Mouse (Mus musculus): ENCODE results near the gene Lmo7.
A peak's percentile ranks its signal among the peaks of the same experiment; 100 is the strongest.

The Lmo7 gene

DNA sequence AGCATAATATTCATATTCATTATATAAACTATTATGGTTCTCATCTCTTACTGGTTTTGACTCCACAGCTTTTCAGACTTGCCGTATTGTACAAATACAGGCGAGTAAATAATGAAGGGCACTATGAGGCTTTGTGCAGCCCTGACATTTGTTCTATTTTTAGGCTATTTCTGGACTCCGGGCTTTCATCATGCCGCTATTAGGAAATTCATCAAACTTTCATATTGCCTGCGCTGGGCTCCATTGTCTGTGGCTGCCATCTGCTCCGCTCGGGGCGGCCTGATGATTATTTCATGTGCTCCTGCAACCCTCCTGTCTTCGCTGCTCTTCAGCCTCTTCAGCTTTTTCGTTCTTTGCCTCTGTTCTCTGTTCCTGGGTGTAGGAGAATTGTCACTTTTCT, 50.3 kb downstream of the Lmo7 start:
- DNase-seq (ENCODE audit: inconsistent ontology term), result no peak

DNA sequence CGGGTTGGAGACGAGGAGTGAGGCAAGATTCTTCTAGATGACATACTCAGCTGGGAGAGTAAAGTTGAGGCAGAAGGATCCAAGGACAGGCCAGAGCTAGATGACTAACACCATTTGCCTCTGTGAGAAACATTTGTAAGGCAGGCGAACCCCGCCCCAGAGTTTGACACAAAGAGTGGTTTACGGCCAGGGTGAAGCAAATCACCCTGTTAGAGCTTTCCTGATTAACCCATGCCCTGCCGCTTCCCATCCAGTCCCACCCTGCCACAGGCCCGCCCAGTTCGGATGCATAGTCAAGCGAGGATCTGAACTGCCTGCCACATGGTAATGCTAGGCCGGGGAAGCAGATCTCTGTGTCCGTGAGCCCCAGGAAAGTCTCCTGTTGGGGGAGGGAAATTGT, 51.5 kb downstream of the Lmo7 start:
- no peak for DNase-seq (ENCODE audit: inconsistent ontology term)

- peak; percentile 43 for DNase-seq (ENCODE audit: inconsistent ontology term)
Measured at GRCm38 (mm10) chr14:101781943-101782510, 52.3 kb downstream of the Lmo7 start.

GRCm38 (mm10) chr14:101784315-101784945, 54.7 kb downstream of the Lmo7 start:
- DNase-seq (ENCODE audit: inconsistent ontology term), result peak; percentile 89

- DNase-seq (ENCODE audit: inconsistent ontology term), result peak; percentile 39
Measured at GRCm38 (mm10) chr14:101787903-101788302, 58.1 kb downstream of the Lmo7 start.

DNA sequence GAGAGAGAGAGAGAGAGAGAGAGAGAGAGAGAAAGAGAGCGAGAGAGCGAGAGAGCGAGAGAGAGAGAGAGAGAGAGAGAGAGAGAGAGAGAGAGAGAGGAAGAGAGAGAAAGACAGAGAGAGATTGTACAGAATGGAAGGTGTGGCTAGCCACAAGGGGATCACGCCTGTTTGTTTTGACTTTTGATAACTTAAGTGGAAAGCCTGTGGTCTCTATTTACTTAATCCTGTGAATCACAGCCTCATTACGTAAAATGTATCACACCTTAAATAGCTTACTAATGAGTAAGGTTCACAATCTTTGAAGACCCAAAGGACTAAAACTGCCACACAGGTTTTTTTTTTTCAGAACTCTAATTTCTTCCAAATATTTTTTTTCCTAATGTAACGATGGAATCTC, 58.7 kb downstream of the Lmo7 start:
- no peak for DNase-seq (ENCODE audit: inconsistent ontology term)

DNA sequence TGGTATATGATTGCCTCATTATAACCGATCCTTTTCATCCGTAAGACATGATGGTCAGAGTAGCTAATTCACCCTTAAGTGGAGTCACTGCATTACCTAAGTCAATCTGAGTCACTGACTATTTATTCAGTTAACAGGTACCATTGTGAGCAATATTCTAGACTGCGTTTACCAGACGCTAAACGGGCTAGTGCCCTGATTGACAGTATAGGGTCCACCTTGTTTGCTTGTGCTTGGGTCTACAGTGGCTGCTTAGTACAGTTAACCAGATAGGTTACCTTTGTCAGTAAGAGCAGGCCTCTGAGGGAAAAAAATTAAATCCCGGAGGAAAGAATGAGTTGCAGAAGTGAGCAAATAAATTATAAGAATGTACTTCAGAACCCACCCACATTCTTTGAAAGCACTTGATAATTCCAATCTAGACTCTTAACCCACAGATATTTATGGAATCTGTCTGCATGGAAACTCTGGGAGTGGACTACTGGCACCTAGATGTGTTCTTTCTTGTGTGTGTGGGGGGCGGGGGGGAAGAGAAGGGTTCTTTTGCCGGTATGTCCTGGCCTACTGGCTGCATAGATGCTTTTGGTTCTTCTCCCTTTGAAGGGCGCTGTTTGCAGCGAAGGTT, 64.9 kb downstream of the Lmo7 start:
- peak; percentile 74 for DNase-seq (ENCODE audit: inconsistent ontology term)

GRCm38 (mm10) chr14:101797930-101798500, 68.3 kb downstream of the Lmo7 start:
- peak; percentile 14 for DNase-seq (ENCODE audit: inconsistent ontology term)

- peak; percentile 43 for DNase-seq (ENCODE audit: inconsistent ontology term)
Measured at GRCm38 (mm10) chr14:101798766-101799165, 69.0 kb downstream of the Lmo7 start.

- no peak for DNase-seq (ENCODE audit: inconsistent ontology term)
Measured at GRCm38 (mm10) chr14:101801674-101802073, 71.9 kb downstream of the Lmo7 start.

GRCm38 (mm10) chr14:101804119-101804518, 74.4 kb downstream of the Lmo7 start:
- DNase-seq (ENCODE audit: inconsistent ontology term), result no peak

DNA sequence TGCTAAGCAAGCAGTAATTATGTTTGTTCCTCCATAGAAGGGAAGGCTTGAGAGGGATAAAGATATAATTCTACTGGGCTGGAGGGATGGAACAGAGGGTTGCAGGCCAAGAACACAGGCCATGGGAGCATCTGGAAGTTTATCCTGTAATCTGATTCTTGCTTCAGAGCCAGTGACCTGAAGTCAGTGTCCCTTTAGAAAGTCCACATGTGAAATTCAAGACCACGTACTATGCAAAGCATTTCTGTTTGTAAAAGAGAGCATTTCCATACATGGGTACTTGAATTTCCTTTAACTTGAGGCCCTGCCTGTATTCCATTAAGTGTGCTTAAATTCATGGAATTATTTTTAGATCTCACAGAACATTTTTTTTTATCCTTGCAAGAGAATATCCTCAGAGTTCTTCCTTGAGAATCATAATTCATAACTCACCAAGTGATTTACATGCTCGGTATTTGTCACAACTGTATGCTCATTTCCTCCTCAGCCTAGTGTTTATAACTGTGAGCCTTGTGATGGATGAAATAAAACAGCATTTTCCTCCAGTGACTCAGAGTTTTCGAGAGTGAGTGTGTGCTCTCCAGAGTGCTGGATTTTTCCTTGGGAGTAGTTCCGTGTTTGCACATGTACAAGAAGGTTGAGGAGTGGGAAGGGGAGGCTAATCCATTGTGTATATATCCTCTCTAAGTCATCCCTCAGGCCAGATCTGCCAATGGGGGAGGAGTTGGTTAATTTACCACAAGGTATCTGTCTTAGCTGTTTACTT, 75.0 kb downstream of the Lmo7 start:
- peak; percentile 27 for DNase-seq (ENCODE audit: inconsistent ontology term)

DNA sequence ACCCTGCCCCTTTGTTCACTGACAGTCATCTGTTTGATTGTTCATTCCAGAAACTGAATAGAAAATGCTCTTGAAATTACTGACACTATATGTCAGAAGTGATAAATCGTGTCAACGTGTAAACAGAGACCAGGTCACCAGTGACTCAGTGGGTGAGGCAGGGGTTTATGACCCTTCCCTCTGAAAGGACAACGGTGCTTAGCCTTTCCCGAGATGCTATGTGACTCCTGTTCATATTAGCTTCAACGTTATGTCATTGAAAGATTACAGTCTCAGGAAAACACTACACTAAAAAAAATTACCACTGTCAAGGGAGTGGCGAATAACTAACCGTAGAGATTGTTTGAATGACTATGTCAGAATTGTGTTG, 75.6 kb downstream of the Lmo7 start:
- DNase-seq (ENCODE audit: inconsistent ontology term), result no peak

GRCm38 (mm10) chr14:101806058-101806457, 76.3 kb downstream of the Lmo7 start:
- DNase-seq (ENCODE audit: inconsistent ontology term), result no peak

- peak; percentile 11 for DNase-seq (ENCODE audit: inconsistent ontology term)
Measured at GRCm38 (mm10) chr14:101806607-101807006, 76.8 kb downstream of the Lmo7 start.

DNA sequence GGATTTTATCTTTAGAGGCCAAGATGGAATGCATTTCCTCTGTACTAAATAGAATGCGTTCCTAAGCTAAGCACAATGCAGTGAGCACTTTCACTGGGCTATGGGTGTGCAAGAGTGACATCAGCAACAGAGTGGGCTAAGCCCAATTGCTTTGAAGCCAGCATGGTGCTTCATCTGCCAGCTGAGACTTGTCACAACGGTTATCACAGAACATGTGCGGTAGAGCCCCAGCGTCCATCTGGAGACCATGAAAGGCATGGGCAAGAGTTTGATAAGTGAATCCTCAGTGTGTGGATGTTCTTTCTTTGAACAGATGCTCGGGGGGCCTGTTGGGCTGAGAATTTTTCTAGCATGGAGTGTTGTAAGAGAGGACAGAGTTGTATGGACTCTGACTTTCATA, 86.7 kb downstream of the Lmo7 start:
- no peak for DNase-seq (ENCODE audit: inconsistent ontology term)

GRCm38 (mm10) chr14:101822390-101822789, 92.6 kb downstream of the Lmo7 start:
- DNase-seq (ENCODE audit: inconsistent ontology term), result no peak

DNA sequence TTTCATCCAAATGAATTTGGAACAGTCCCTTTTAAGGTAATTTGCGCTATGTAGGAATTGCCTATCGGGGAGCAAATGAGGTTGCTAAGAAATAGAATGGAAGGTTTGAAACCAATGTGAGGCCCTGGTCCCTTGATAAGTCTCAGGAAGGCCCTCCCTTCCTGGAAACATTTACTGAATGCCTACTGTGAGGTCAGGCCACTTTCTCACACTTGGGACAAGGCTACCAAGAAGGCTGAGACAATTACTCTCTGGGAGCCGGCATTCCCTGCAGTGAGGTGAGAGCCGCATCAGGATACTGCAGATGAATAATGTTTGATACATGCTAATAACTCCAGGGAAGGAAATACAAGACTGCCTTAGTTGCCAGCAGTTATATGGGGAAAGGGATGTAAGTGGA, 93.1 kb downstream of the Lmo7 start:
- no peak for DNase-seq (ENCODE audit: inconsistent ontology term)

DNA sequence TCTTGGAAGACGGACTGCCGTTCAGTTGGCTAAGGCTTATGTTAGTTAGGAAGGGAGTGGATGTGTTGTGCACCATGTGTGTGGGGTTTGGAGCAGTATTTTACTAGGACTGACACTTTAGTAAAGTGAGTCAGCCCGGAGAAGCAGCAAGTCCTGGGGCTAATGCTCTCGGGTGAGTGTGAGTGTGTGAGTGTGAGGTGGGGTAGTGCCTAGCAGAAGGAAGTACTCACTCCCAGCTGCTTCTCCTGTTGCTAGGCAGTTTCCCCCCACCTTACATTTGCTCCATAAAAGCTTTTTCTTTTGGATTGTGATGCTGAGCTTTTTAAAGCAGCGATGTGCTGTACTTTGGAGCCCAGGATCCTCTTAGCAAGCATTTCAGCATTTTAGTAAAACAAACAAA, 99.9 kb downstream of the Lmo7 start:
- no peak for DNase-seq (ENCODE audit: inconsistent ontology term)

DNA sequence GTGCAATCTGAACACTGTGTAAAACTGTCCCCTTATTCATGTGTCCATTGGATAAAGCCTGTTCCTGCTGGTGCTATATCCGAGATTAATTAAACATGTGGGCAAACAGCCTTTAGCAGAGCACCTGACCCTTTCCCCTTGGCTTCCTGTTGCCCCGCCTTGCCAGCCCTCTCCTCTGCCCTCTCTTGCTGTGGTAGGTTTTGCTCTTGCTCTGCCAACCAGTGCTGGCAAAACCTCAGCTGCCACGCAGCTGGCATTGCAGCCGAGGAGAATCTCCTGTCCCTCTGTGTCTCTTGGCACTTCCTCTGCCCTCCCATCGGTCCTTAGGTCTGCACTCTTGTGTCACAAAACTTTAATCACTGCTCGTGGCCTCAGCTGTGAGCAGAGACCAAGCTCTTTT, 100.4 kb downstream of the Lmo7 start:
- no peak for DNase-seq (ENCODE audit: inconsistent ontology term)

- DNase-seq (ENCODE audit: inconsistent ontology term), result no peak
Measured at GRCm38 (mm10) chr14:101834109-101834508, 104.4 kb downstream of the Lmo7 start.

DNA sequence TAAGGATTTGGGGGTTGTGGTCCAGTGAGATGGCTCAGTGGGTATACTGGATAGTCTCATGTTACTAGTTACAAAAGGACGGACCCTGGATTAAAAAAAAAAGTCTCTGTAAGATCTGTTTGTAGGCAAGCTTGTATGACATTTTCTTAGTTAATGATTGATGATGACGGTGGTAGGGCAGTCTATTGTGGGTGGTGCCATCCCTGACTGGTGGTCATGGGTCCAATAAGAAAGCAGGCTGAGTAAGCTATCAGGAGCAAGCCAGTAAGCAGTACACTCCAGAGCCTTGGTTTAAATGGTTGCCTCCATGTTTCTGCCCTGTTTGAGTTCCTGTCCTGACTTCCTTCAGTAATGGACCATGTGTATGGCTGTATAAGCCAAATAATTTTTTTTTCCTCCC, 106.6 kb downstream of the Lmo7 start:
- DNase-seq (ENCODE audit: inconsistent ontology term), result no peak
